Mouse (Mus musculus) C2C12 (cell line): Measurements from ENCODE around the gene Chac1.

ENCODE experiments used
- CEBPB ChIP-seq: IDR thresholded peaks from one replicate; pipeline ENCODE4 v1.6.1; 2011; ENCODE audit warnings: low read depth, mild to moderate bottlenecking, control low read depth, moderate library complexity
- CTCF ChIP-seq: IDR thresholded peaks from one replicate; pipeline ENCODE4 v1.5.1; 2011; ENCODE audit not compliant: control insufficient read depth, insufficient read depth, insufficient read length
- MAX ChIP-seq: IDR thresholded peaks from one replicate; pipeline ENCODE4 v1.6.1; 2011; ENCODE audit warnings: mild to moderate bottlenecking, control low read depth

GRCm38 (mm10) chr2:119330795-119331194 lies 20.2 kb upstream of the Chac1 start:
- TF ChIP-seq CTCF, result no peak
- no peak for TF ChIP-seq MAX
- no peak for TF ChIP-seq CEBPB
